Mouse (Mus musculus): ENCODE results near the gene Gm5127.

Gene Gm5127
- long read RNA-seq, experiment 1: 0 reads
- long read RNA-seq, experiment 2: 0 reads

DNA sequence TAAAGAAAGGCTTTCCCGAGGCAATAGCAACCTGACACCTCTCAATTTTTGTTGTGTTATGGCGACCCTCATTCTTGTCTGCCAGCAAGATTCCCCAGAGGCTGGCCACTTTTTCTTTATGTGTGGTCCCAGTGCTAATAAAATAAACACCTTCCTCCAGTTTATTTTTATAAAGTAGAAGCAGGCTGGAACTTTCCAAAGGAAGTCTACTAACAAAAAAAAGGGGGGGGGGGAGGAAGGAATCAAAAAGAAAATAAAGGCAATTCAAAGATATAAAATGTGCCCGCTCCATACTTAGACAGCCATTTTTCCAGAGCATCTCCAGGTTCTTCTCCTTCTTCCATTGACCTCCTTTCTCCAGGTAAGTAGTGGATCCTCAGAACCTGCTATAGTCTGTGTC lies at the start of gene Gm5127:
Gene Gm5127, plus strand, starts transcription at position 301 of the 400 bp plus-strand sequence.
- intact Hi-C loops (cut with DNase I): loop anchor here (5.0 kb wide), 1 partner anchor 184 kb away; no protein-coding TSS in a partner anchor

DNA sequence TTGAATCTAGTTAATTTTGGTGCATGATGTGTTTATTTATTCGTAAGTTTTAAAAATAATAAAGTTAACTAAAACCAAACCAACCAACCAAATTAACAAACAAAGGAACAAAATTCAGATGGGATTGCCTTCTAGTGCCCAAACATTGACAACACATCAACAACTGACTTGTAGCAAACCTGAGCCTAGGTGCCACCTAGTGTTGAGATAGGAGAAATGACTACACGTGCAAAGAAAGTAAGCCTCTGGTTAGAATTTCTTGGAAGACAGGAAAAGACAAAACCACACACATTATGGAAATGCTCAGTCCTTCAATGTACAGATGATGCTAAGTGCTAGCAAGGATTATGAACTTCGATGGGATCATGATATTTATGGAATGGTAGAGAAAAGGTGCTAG lies 46.6 kb upstream of the Gm5127 start:
- intact Hi-C loops (cut with DNase I): no loop called here

DNA sequence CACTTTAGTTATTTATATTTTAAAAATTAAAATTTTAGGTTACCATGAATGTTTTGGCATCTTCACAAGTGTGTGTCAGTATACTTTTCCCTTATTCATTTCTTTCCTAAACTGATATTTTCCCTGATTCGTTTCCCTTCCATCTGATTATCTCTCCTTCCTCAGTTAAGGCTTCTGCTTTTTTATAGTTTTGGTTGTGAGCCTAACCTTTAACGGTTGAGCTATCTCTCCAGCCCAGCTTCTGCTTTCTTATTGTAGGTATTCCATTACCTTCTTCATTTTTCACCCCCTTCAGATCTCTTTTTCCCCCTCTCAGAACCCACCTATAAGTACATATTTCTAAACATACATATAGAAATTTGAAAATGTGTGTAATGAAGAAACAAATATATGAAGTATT lies 27.5 kb upstream of the Gm5127 start:
- intact Hi-C loops (cut with DNase I): no loop called here

DNA sequence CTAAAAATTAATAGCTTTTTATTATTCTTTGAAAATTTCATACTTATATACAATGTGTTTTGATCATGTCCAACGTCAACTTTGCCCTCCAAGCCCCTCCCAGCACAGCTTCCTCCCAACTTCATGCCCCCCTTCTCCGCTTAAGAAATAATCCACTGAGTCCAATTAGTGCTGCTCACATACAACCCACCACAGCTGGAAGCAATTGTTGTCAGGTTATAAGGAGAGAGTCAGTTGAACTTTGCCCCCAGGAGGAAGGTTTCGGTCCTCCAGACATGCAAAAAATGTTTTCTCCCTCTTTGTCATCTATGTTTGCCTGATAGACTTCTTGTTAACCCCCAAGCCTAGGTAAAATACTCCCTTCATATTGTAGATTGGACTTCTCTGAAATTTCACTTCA lies 4.0 kb upstream of the Gm5127 start:
- intact Hi-C loops (cut with DNase I): no loop called here

DNA sequence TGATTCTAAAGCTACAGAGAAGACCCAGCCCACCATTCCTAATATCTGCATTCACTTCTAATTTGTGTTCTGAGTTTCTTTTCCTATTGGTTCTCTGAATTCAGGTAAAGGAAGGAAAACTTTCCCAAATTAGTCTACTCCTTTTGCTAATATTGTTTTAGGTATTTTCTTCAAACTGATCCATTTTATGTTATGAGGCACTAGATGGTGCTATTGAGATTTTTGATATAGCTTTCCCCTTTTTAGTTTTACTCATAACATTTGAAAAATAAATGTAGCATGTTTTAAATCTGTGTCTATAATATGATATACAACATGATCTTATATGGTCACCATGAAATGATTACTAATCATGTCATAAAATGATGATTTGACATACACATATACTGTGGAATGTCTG lies 2.6 kb upstream of the Gm5127 start:
- intact Hi-C loops (cut with DNase I): loop anchor here (5.0 kb wide), 1 partner anchor 187 kb away; no protein-coding TSS in a partner anchor

DNA sequence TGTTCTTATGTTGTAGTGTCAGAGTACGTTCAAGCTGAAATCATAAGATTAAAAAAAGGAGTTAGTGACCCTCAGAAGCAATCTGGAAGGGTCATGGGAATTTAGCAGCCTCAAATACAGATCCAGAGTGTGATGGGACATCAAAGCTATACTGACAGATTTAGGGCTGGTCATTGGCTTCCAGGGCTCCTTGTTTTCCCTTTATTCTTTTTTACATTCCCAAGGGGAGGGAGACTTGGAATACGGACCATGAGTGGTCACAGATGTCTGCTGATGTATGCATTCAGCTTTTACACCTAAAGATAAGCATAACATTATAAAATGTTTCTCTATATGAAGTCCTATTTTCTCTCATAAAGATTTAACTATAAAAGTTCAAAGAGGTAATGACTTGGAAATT lies 789 bp upstream of the Gm5127 start:
- intact Hi-C loops (cut with DNase I): loop anchor here (5.0 kb wide), 1 partner anchor 185 kb away; no protein-coding TSS in a partner anchor

DNA sequence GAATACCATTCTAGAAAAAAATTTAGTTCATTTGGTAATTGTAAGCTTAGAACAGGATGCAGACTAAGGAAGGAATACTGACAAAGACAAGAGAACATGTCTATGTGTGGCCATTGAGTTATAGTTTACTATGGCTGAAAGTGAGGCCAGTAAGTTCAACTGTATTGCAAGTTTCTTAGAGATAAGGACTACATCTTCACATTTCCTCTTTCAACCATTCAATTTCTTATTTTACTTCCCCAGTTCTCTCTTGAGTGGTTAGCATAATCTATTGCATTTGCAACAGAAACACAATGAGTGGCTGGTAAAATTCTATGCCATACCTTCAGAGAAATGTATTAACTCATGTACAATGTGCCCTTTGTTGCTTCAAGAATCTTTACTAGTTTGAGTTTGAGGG lies 10.9 kb downstream of the Gm5127 start:
- intact Hi-C loops (cut with DNase I): no loop called here

DNA sequence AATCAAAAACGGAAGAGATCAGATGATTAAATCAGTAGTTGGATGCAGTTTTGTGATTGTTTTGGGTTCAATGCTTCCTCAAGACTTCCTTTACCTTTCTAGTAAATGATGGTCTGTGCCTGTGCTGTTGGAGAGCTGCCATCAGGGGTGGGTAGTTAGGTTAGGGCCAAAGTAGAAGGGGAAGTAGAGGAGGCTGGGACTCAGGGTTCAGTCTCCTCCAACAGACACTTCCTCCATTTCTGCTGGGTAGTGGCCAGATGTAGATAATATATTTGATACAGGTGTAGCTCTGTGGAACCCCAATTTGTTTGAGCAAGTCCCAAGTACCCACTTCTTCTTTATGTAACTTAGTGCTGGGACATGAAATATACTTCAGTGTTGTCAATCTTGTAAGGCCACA lies 12.9 kb downstream of the Gm5127 start:
- intact Hi-C loops (cut with DNase I): no loop called here

DNA sequence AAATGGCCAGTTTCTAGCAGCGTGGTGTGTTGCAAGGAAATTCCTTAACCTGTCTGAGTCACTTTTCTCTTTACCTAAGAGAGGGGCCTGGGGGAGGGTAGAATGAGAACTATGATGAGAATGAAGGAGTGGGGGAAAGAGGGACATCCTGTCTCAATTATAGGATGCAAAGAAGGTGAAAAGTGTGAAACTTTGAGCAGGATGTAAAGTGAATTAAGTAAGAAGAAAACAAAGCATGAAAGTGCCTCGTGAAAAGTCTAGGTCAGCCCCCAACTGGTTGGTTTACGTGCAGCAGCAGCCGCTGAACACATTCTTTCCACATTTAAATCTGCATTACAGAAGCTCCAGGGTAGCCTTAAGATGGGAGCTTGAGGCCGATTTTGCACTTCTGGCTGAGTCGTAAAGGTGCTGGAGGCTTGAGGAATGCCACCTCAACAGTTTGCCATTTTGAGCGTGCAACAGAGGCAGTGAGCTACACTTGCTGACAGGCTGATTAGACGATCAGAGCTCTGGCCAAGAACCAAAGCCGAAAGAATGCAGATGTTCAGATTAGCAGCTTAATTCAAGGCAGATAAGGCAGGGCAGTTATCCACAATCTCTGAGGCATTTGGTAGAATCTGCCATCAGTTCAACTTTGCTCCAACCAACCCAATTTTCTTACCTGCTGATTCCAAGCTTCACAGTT lies 19.7 kb downstream of the Gm5127 start:
- intact Hi-C loops (cut with DNase I): no loop called here

DNA sequence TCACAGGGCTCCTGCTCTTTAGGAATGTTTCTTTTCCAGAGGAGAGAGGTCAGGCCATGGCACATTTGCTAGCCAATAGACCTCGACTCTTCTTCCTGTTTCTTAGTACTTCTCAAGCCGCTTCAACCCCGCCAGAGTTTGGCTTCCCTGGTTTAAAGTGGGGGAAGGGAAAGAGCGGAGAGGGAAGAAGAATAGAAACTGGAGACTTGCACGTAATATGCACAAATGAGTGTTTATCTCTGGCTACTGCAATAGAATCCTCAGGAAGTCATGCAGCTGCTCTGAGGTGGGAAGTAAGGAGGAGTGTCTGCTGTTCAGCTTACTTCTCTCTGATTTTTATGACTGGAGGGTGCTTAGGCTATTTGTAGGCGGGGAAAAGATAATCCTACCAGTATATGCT lies 20.4 kb downstream of the Gm5127 start, which contains the start of gene Cysltr1:
Gene Cysltr1, minus strand, starts transcription at position 294 of the 400 bp plus-strand sequence.
- intact Hi-C loops (cut with DNase I): no loop called here

DNA sequence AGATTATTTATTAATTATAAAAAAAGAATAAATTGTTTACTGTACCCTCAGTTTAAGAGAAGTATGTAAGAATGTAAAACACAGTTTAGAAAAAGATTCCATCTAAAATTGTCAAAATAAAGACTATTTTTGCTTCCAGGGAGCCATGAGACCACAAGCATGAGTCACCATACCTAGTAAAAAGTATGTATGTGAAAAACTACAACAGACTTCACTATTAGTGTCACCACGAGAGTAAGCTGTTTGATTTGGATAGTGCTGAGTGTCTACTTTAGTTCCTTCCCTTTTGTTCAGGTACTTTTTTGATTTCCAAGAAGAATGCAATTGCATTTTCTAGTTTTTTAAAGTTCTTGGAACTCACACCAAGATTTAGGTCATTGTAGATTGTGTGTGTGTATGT lies 39.5 kb downstream of the Gm5127 start:
- intact Hi-C loops (cut with DNase I): no loop called here

DNA sequence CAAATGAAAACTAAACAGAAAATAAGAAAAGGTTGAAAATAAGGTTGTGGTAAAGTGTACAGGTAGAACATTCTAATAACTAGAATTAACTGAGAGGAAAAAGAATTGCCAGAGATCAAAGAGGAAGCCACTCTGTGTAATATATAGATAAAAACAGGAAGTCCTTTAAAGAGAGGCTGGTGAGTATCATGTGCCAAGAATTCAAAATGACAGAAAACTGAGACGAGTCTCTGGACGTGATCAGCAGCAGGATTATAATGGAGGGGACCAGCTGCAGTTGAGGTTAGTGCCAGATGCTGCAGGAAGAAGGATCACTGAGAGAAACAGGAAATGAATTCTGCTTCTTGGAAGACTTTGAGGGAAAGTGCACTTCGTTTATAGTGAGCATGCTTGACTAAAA lies 40.7 kb downstream of the Gm5127 start:
- intact Hi-C loops (cut with DNase I): no loop called here

DNA sequence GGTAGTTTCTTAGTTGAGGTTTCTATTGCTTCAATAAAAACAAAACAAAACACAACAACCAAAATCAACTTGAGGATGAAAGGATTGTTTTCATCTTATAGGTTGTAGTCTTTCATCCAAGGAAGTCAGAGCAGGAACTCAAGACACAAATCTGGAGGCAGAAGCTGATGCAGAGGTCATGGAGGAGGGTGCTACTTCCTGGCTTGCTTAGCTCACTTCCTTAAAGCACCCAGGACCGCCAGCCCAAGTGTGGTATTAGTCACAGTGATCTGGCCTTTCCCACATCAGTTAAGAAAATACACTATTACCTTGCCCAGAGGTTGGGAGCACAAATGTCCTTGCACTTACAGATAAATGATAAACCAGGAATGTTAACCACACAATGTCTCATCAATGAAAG lies 45.5 kb downstream of the Gm5127 start:
- intact Hi-C loops (cut with DNase I): no loop called here

DNA sequence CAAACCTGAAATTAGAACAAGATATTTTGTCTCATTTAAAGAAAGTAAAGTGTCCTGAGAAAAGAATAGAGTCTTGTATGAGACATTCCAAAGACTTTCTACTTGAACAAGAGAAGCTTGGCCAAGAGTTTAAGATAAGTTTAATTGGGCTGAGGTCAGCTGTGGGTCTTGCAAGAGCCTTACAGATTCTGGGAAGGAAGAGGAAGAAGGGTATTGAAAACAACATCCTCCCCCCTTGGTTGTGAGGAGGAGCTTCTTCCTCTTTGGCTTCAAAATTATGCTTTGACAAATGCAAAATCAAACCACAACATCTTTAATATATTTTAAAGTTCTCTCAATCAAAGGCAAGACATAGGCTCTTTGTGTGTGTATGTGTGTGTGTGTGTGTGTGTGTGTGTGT lies 50.6 kb downstream of the Gm5127 start:
- intact Hi-C loops (cut with DNase I): no loop called here

DNA sequence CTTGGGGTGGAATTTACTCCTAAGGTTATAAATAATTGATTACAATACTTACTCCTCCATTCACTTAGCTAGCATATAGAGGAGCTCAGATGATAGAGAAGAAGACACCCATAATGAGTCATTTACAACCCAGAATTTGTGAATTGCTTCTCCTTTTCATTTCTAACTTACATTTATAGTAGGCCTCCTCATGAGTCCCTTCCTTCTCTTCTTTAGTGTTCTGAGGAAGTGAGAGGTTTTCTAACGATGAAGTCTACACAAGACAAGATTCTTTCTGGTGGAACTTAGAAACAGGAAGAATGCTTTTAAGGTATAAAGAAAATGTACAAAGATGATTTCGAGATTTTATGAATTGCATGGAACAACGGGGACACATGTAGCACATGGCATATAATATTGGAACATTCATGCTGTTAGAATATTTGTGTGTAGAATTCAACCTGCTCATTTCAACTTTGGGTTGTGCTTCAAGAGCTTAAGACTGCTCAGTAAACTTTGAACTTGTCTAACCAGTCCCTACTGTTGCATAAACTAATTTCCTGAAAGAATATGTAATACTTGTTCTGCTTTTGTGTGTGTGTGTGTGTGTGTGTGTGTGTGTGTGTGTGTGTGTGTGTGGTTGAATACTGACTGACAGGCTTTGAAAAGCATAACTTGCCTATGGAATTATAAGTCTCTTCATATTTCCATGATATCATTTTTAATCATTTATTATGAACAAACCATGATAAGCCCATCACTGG lies 52.0 kb downstream of the Gm5127 start:
- intact Hi-C loops (cut with DNase I): no loop called here

DNA sequence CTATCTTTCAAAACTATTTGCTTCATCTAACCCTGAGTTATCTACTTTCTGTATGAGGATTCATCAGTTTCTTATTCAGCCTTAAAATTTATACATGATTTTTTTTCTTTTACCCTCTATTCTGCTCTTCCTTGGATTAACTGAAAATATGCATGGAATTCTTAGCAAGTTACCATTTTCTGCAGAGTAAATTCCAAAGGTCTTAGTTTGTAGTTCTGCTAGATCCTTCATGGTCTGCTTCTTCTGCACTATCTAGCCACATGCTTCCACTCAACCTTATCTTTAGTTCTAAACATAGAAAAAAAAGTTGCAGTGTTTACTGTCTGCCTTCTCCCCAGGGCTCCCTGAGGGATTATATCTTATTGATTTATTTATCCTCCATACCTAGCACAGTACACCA lies 79.1 kb downstream of the Gm5127 start:
- intact Hi-C loops (cut with DNase I): no loop called here

DNA sequence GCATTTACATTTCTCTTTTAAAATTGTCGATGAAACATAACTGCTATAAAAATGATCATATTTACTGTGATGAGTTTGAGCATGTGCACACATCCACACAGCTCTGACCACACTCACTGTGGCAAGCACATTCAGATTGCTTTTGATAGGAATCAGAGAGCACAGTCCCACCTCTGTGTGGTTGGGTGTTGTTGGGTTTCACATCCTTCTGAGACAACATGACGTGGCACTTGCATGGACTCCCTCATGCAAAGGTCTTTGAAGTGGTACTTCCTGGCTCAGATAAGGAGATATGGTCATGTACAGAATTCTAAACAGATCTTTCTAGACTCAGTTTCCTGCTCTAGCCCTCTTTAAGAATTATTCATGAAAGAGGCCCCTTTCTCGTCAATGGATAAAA lies 121.6 kb downstream of the Gm5127 start:
- intact Hi-C loops (cut with DNase I): no loop called here

DNA sequence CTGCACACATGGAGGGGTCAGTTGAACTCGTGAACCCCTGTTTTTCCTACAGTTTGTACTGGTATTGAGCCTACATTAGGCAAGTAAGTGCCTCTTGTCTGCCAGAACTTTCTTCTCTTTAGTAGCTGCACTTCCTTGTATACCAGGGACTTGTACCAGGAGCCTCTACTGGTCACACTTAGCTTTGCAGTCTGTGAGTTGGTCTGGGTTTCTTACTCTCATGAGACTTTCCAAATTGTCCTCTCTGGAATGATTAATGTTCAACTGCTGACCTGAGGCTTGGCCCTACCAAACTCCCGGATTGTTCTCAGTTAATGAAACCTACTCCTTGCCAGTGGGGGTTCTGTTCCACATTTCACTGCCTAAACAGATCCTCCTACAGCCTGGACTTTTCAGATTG lies 134.2 kb downstream of the Gm5127 start:
- intact Hi-C loops (cut with DNase I): no loop called here

DNA sequence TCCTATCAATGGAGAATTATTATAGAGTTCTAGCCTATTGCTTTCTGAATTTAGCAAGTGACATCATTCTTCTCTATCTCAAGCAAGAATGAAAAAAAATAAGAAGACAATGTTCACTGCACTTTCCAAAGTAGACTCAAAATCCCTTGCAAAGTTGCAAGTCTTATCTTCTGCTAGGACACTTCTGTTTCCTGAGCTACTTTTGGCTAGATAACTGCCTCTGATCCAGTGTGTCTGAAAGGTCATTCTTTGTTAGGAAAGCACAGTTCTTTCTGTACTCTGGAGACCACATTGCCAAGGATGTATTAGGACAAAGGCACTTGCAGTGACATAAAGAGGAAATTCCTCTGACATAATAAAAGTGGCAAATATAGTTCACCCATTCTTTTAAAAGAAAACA lies 159.3 kb downstream of the Gm5127 start:
- intact Hi-C loops (cut with DNase I): no loop called here

DNA sequence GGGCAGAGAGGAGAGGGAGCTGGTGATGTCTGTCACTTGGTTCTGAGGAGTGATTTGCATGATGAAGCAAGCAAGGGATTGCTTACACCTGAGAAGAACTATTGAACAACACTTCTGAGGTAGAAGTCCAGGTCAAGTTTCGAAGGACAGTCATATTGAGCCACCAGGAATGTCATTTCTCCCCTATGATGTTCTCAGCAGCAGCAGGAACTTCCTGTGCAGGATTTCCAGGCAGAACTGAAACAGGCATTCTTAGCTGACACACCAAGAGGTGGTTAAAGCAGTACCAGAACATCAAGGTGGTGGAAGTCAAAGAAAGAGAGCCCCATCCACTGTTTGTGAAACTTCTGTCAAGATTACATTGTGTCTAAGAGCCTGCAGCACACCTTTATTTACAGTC lies 172.3 kb downstream of the Gm5127 start:
- intact Hi-C loops (cut with DNase I): no loop called here

Data from adrenal gland (tissue).